Mouse (Mus musculus): Measurements from ENCODE around the gene Catsper2. TPM values are rescaled to one million over a fixed set of nuclear protein-coding genes. Genes with fewer than 3 reads are reported as not detected.

Gene Catsper2
- 1 to 10 TPM; 2.3 to 3.8 TPM for polyA plus RNA-seq (2017; shearing (Covaris generic))

- ATAC-seq: peak; percentile 78
Observed at GRCm38 (mm10) chr2:121413387-121414042, at the start of gene Catsper2, which contains the start of gene Pdia3. Catsper2 (minus strand) TSS chr2:121413792. Pdia3 (plus strand) TSS chr2:121413775.

- ATAC-seq: no peak
Observed at GRCm38 (mm10) chr2:121460071-121460470, 46.5 kb upstream of the Catsper2 start.

- peak; percentile 99 for ATAC-seq
Observed at GRCm38 (mm10) chr2:121456692-121457642, 43.4 kb upstream of the Catsper2 start, which contains the start of gene Serinc4. Serinc4 (minus strand) TSS chr2:121456781.

GRCm38 (mm10) chr2:121455534-121455933 lies 41.9 kb upstream of the Catsper2 start:
- no peak for ATAC-seq

GRCm38 (mm10) chr2:121453917-121454316 lies 40.3 kb upstream of the Catsper2 start:
- no peak for ATAC-seq

GRCm38 (mm10) chr2:121452990-121453389 lies 39.4 kb upstream of the Catsper2 start, which contains the start of gene Hypk:
Hypk (plus strand) TSS chr2:121453290.
- no peak for ATAC-seq

- ATAC-seq: no peak
Observed at GRCm38 (mm10) chr2:121452361-121452760, 38.8 kb upstream of the Catsper2 start.

- no peak for ATAC-seq
Observed at GRCm38 (mm10) chr2:121450093-121450492, 36.5 kb upstream of the Catsper2 start.

GRCm38 (mm10) chr2:121449545-121450011 lies 36.0 kb upstream of the Catsper2 start:
- ATAC-seq: peak; percentile 1

- peak; percentile 92 for ATAC-seq
Observed at GRCm38 (mm10) chr2:121448739-121449535, 35.3 kb upstream of the Catsper2 start, which contains the start of gene Serf2. Serf2 (plus strand) TSS chr2:121449195.

GRCm38 (mm10) chr2:121448136-121448535 lies 34.5 kb upstream of the Catsper2 start:
- ATAC-seq: no peak

- ATAC-seq: no peak
Observed at GRCm38 (mm10) chr2:121447006-121447405, 33.4 kb upstream of the Catsper2 start.

GRCm38 (mm10) chr2:121446506-121446905 lies 32.9 kb upstream of the Catsper2 start:
- ATAC-seq: no peak

GRCm38 (mm10) chr2:121445117-121445516 lies 31.5 kb upstream of the Catsper2 start:
- no peak for ATAC-seq

GRCm38 (mm10) chr2:121444178-121444577 lies 30.6 kb upstream of the Catsper2 start, which contains the start of gene Ell3:
Ell3 (minus strand) TSS chr2:121444278.
- no peak for ATAC-seq

- ATAC-seq: no peak
Observed at GRCm38 (mm10) chr2:121443068-121443349, 29.4 kb upstream of the Catsper2 start.

GRCm38 (mm10) chr2:121442259-121443067 lies 28.9 kb upstream of the Catsper2 start:
- ATAC-seq: peak; percentile 92

- ATAC-seq: no peak
Observed at GRCm38 (mm10) chr2:121441800-121442199, 28.2 kb upstream of the Catsper2 start.

GRCm38 (mm10) chr2:121440834-121441605 lies 27.4 kb upstream of the Catsper2 start:
- no peak for ATAC-seq

GRCm38 (mm10) chr2:121439746-121440145 lies 26.2 kb upstream of the Catsper2 start:
- no peak for ATAC-seq

- peak; percentile 64 for ATAC-seq
Observed at GRCm38 (mm10) chr2:121434854-121435253, 21.3 kb upstream of the Catsper2 start.
